Mouse (Mus musculus) MN1 (cell line): Measurements from ENCODE around the gene Olfr572.

ENCODE experiments used
- DNase-seq: peaks from one replicate; pipeline ENCODE4 v3.0.0-alpha.2; 2016; ENCODE audit warnings: low spot score

Gene Olfr572

DNA sequence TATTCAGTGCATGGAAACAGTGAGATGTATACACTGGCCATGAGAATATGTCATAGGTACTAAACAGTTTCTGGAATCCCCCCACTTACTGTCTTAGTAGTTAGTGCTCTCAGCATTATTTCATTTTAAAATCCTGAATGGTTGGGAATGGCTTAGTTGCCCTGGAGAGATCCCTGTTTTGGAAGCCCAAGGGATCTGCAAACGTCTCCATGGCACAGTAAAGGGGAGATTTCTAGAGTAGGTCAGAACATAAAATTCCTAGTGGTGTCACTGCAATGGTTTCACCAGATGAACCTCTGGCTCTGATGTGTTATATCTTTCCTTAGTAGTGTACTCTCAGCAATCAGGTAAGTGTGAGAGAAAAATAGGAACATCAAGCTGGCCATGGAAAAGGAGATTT lies at the start of gene Olfr572:
Gene Olfr572, plus strand, starts transcription at position 301 of the 400 bp plus-strand sequence.
- DNase-seq: no peak

- no peak for DNase-seq
These were observed 47.4 kb upstream of the Olfr572 start, which contains the start of gene Olfr568 for GRCm38 (mm10) chr7:102876822-102877221. TSS of gene Olfr568 (plus strand) at chr7:102877122.

DNA sequence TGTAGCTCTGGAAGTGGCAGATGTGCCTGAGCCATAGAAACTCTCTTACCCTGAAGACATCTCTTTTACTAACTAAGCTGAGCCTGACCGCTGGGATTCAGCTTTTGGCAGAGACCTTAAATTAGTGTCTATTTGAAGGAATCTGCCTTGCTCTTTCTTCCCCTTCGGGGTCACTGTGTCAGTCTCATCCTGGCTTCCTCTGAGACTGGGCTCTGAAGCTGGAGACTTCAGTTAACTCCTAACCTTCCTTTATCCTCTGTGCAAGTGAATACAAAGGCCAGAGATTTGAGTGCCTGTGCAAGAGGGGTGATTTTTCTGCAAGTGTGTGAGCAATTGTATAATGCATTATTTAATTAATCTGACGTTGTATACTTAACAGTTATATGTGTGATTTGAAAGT lies 33.4 kb upstream of the Olfr572 start, which contains the start of gene Olfr569:
Gene Olfr569, minus strand, starts transcription at position 101 of the 400 bp plus-strand sequence.
- DNase-seq: no peak

GRCm38 (mm10) chr7:102915261-102915660 lies 8.9 kb upstream of the Olfr572 start:
- peak; percentile 87 for DNase-seq

GRCm38 (mm10) chr7:102916405-102916804 lies 7.8 kb upstream of the Olfr572 start:
- no peak for DNase-seq

DNA sequence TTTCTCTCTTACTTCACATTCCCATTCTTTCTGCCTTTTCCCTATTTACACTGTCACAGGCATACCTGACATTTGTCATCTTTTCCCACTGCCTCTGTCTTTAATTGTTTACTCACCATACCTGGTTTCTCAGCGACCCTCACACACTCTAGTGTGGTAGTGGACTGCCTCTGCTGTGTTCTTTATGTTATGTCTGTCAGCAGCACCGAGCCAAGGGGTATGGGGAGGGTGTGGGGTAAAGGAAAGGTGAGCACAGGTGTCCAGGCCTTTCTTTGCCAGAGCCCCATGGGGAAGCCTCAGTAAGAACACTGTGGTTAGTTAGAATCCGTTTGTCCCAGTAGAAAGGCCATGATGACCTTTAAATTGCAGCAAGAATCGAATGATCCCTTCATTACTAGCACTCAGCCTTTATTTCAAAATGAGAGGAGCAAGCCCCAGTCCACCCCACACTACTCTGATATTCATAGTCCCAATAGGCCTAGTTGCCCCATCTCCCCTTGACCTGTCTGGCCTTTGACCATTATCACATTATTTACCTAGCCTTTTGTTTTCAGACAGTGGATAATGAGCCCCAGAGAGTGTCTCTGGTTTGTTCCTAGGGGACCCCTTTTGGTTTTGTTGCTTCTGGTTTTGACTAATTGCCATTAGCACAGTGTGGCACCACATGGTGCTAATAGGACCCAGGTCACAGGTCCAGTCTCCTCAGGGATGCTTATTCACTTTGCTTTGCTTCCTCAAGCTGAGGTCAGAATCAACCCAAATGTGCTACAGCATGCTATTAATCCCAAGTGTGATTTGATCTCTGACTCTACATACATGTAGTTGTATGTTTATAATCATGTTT lies 7.0 kb upstream of the Olfr572 start, which contains the start of gene Olfr571:
Gene Olfr571, minus strand, starts transcription at position 505 of the 844 bp plus-strand sequence.
- no peak for DNase-seq

DNA sequence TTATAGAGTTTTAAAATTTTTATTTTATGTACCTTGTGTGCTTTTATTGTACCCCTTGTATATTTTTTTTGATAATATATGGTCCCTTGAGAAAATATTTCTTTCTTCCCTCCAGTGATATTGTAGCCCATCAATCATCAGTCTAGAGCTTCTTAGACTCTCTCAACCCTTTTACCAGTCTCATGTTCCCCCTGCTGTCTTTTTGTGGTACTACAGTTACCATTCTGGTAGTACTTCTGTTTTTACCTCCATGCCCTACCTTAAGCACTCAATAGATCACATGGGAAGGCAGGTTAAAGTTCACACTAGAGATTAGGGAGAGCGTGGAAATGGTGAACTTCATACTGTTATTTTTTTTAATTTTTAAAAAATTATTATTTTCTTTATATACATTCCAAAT lies 4.6 kb upstream of the Olfr572 start:
- peak; percentile 80 for DNase-seq

DNA sequence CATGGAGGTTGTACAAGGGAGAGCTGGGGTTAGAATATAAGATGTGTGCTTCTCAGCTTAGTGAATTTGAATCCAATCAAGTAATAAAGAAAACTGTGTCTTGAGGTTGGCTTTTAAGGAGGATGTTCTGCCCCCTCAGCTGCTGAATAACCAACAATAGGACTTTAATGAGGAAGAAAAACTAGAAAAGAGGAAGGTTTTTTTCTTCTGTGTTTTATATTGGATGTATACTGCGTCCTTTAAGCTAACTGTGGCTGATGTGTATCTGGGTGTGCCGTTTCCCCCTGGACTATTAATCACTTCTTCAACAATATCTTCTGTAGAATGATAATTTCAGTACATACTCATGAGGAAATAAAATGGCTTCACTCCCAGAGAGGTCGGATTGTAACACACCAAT lies 2.9 kb downstream of the Olfr572 start:
- DNase-seq: no peak

GRCm38 (mm10) chr7:102942475-102942874 lies 18.3 kb downstream of the Olfr572 start, which contains the start of gene Olfr573-ps1:
TSS of gene Olfr573-ps1 (minus strand) at chr7:102942575.
- no peak for DNase-seq

- DNase-seq: no peak
These were observed 19.2 kb downstream of the Olfr572 start for GRCm38 (mm10) chr7:102943417-102943816.

- DNase-seq: no peak
These were observed 24.0 kb downstream of the Olfr572 start, which contains the start of gene Olfr574 for GRCm38 (mm10) chr7:102948167-102948566. TSS of gene Olfr574 (plus strand) at chr7:102948467.

GRCm38 (mm10) chr7:102950732-102951131 lies 26.5 kb downstream of the Olfr572 start:
- no peak for DNase-seq

- no peak for DNase-seq
These were observed 33.9 kb downstream of the Olfr572 start for GRCm38 (mm10) chr7:102958137-102958536.

DNA sequence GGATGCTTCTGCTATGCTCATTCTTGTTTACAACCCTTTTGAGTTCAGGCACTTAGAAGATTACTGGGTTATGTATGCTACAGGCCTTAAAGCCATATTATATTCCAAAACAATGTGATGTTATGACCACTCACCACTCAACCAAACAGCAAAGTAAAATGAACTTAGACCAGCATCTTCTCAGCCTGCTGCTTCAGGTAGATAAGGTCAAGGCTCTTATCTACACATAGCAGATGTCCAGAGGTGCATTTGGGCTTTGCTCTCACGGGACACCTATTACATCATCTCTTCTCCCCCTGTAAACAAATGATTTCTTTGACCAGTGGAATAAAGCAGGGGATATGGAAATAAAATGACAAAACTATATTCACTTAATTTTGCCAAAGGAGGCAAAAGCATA lies 34.4 kb downstream of the Olfr572 start, which contains the start of gene Olfr575:
Gene Olfr575, minus strand, starts transcription at position 183 of the 400 bp plus-strand sequence.
- no peak for DNase-seq

DNA sequence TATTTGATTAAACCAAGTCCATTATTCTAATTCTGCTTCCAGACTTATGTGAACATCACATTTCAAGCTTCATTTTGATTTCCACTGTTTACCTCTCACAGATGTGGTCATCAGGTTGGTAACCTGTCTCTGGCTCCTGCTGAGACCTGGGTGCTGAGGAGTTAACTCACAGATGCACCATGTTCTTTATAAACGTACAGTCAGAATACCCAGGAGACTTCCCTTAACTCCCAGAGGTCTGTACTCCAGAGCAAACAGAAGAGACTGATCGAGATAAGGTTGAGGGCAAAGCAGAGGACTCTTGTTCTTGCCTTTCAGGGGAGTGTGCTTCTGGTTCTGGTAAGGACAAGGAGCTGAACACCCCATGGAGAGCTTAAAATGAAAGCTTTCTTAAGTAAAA lies 38.2 kb downstream of the Olfr572 start, which contains the start of gene Olfr576:
Gene Olfr576, plus strand, starts transcription at position 301 of the 400 bp plus-strand sequence.
- DNase-seq: no peak

GRCm38 (mm10) chr7:102974399-102974798 lies 50.2 kb downstream of the Olfr572 start:
- no peak for DNase-seq

- no peak for DNase-seq
These were observed 51.6 kb downstream of the Olfr572 start, which contains the start of gene Olfr577 for GRCm38 (mm10) chr7:102975843-102976242. TSS of gene Olfr577 (minus strand) at chr7:102975943.
